Mouse (Mus musculus) kidney, adult 2 months (tissue): Measurements from ENCODE around the gene Arfgef3.

ENCODE experiments used
- CTCF ChIP-seq: fragments of 200-500 bp; conservative IDR thresholded peaks from 2 replicates; pipeline ENCODE4 v1.5.1; 2011; ENCODE audit warnings: low read depth, mild to moderate bottlenecking, control low read depth, low read length, moderate library complexity, mixed read lengths; ENCODE audit not compliant: insufficient read depth, insufficient read length
- POLR2A ChIP-seq: fragments of 200-500 bp; IDR thresholded peaks from one replicate; pipeline ENCODE4 v1.6.1; 2011; ENCODE audit warnings: low read depth, low read length, control low read depth

- TF ChIP-seq POLR2A, result no peak
- no peak for TF ChIP-seq CTCF
These were observed 35.1 kb downstream of the Arfgef3 start for GRCm38 (mm10) chr10:18708641-18709040.
